Mouse (Mus musculus): ENCODE results near the gene Zfp809. TPM values are rescaled to one million over a fixed set of nuclear protein-coding genes. Genes with fewer than 3 reads are reported as not detected.

Zfp809 gene
- polyA plus RNA-seq, 1 experiment from 2014 or later: 10.5 TPM

- DNase-seq (ENCODE audit: low spot score): no peak
- peak overlapping the region; percentile 67 for H3K4me2 ChIP-seq (replicated peaks)
- H3K4me3 ChIP-seq (replicated peaks; ENCODE audit: low read length): peak overlapping the region; percentile 58
- H3K9ac ChIP-seq: peak overlapping the region; percentile 77
- H3K27ac ChIP-seq: no peak overlapping the region
- H3K9me3 ChIP-seq (ENCODE audit: control insufficient read depth, low read length): peaks cover 10% of the 10 kb centered on the region
- no peaks in the 10 kb centered on the region for H3K4me1 ChIP-seq (replicated peaks; ENCODE audit: control insufficient read depth, insufficient read depth, low read length)
- H3K36me3 ChIP-seq (replicated peaks; ENCODE audit: control insufficient read depth, insufficient read depth): peaks cover 13% of the 10 kb centered on the region
- ATAC-seq (ENCODE audit: low FRiP score): no peak
- 91% methylated on average over 8 of the region's 8 CpGs for WGBS
- no peaks in the 10 kb centered on the region for H3K27me3 ChIP-seq (ENCODE audit: control insufficient read depth, insufficient read depth, low read length)
Observed at GRCm38 (mm10) chr9:22258784-22259183, 33.3 kb downstream of the Zfp809 start.

- peak within 1 kb of the TSS; percentile 58 for H3K4me3 ChIP-seq (replicated peaks; ENCODE audit: low read length)
- no peaks in the 10 kb centered on the region for H3K4me1 ChIP-seq (replicated peaks; ENCODE audit: control insufficient read depth, insufficient read depth, low read length)
- WGBS: 2% methylated on average over 35 of the region's 35 CpGs
- peak within 1 kb of the TSS; percentile 77 for H3K9ac ChIP-seq
- peak; percentile 72 for DNase-seq (ENCODE audit: low spot score)
- H3K27ac ChIP-seq: no peak within 1 kb of the TSS
- no peaks in the 10 kb centered on the region for H3K27me3 ChIP-seq (ENCODE audit: control insufficient read depth, insufficient read depth, low read length)
- H3K36me3 ChIP-seq (replicated peaks; ENCODE audit: control insufficient read depth, insufficient read depth): peaks cover 6% of the 10 kb centered on the region; the same call in 1 of the 2 replicates
- H3K4me2 ChIP-seq (replicated peaks): peak within 1 kb of the TSS; percentile 67
- H3K9me3 ChIP-seq (ENCODE audit: control insufficient read depth, low read length): peaks cover 10% of the 10 kb centered on the region
- peak; percentile 95 for ATAC-seq (ENCODE audit: low FRiP score)
Observed at GRCm38 (mm10) chr9:22259184-22260091, 33.9 kb downstream of the Zfp809 start, which contains the start of gene Zfp599. TSS of gene Zfp599 (minus strand) at chr9:22259895.

GRCm38 (mm10) chr9:22260092-22260422 lies 34.5 kb downstream of the Zfp809 start:
- no peak for ATAC-seq (ENCODE audit: low FRiP score)
- Histone ChIP-seq H3K9me3 (ENCODE audit: control insufficient read depth, low read length) (peaks cover 6% of the 10 kb centered on the region), H3K9ac (peak overlapping the region; percentile 77)

GRCm38 (mm10) chr9:22261594-22261993 lies 36.1 kb downstream of the Zfp809 start:
- ATAC-seq (ENCODE audit: low FRiP score): no peak
- DNase-seq (ENCODE audit: low spot score): no peak
- H3K4me2 ChIP-seq (replicated peaks): no peak overlapping the region
- no peaks in the 10 kb centered on the region for H3K27me3 ChIP-seq (ENCODE audit: control insufficient read depth, insufficient read depth, low read length)
- no peak overlapping the region for H3K27ac ChIP-seq
- H3K4me1 ChIP-seq (replicated peaks; ENCODE audit: control insufficient read depth, insufficient read depth, low read length): no peaks in the 10 kb centered on the region
- WGBS: 98% methylated on average over 1 of the region's 1 CpGs
- no peak overlapping the region for H3K4me3 ChIP-seq (replicated peaks; ENCODE audit: low read length)
- H3K36me3 ChIP-seq (replicated peaks; ENCODE audit: control insufficient read depth, insufficient read depth): no peaks in the 10 kb centered on the region
- no peak overlapping the region for H3K9ac ChIP-seq
- 0 out of 2 replicates have a peak, but pooled peaks cover 4% of the 10 kb centered on the region for H3K9me3 ChIP-seq (ENCODE audit: control insufficient read depth, low read length)

More at GRCm38 (mm10) chr9:22260092-22260422, 34.5 kb downstream of the Zfp809 start:
- no peaks in the 10 kb centered on the region for H3K4me1 ChIP-seq (replicated peaks; ENCODE audit: control insufficient read depth, insufficient read depth, low read length)
- peak overlapping the region; percentile 67 for H3K4me2 ChIP-seq (replicated peaks)
- DNase-seq (ENCODE audit: low spot score): no peak
- 39% methylated on average over 3 of the region's 3 CpGs for WGBS
- peak overlapping the region; percentile 58 for H3K4me3 ChIP-seq (replicated peaks; ENCODE audit: low read length)
- H3K27ac ChIP-seq: no peak overlapping the region
- peaks cover 5% of the 10 kb centered on the region; the same call in 1 of the 2 replicates for H3K36me3 ChIP-seq (replicated peaks; ENCODE audit: control insufficient read depth, insufficient read depth)
- no peaks in the 10 kb centered on the region for H3K27me3 ChIP-seq (ENCODE audit: control insufficient read depth, insufficient read depth, low read length)

GRCm38 (mm10) chr9:22262611-22263010 lies 37.1 kb downstream of the Zfp809 start:
- Histone ChIP-seq H3K36me3 (replicated peaks; ENCODE audit: control insufficient read depth, insufficient read depth) (no peaks in the 10 kb centered on the region), H3K27me3 (ENCODE audit: control insufficient read depth, insufficient read depth, low read length) (no peaks in the 10 kb centered on the region), H3K4me3 (replicated peaks; ENCODE audit: low read length) (no peak overlapping the region), H3K4me1 (replicated peaks; ENCODE audit: control insufficient read depth, insufficient read depth, low read length) (no peaks in the 10 kb centered on the region), H3K9ac (no peak overlapping the region), H3K4me2 (replicated peaks) (no peak overlapping the region), H3K27ac (no peak overlapping the region), H3K9me3 (ENCODE audit: control insufficient read depth, low read length) (0 out of 2 replicates have a peak, but pooled peaks cover 4% of the 10 kb centered on the region)
- no peak for ATAC-seq (ENCODE audit: low FRiP score)
- DNase-seq (ENCODE audit: low spot score): no peak
- WGBS: 90% methylated on average over 10 of the region's 10 CpGs

- DNase-seq (ENCODE audit: low spot score) (no peak), ATAC-seq (ENCODE audit: low FRiP score) (no peak)
- Histone ChIP-seq H3K4me2 (replicated peaks) (no peak overlapping the region), H3K4me1 (replicated peaks; ENCODE audit: control insufficient read depth, insufficient read depth, low read length) (no peaks in the 10 kb centered on the region), H3K9me3 (ENCODE audit: control insufficient read depth, low read length) (peaks cover 27% of the 10 kb centered on the region), H3K27ac (no peak overlapping the region), H3K9ac (no peak overlapping the region), H3K4me3 (replicated peaks; ENCODE audit: low read length) (no peak overlapping the region), H3K36me3 (replicated peaks; ENCODE audit: control insufficient read depth, insufficient read depth) (peaks cover 7% of the 10 kb centered on the region), H3K27me3 (ENCODE audit: control insufficient read depth, insufficient read depth, low read length) (no peaks in the 10 kb centered on the region)
- WGBS: 95% methylated on average over 1 of the region's 1 CpGs
Observed at GRCm38 (mm10) chr9:22268886-22269285, 43.4 kb downstream of the Zfp809 start.

GRCm38 (mm10) chr9:22278733-22279132 lies 53.2 kb downstream of the Zfp809 start:
- Histone ChIP-seq H3K9me3 (ENCODE audit: control insufficient read depth, low read length) (peaks cover 90% of the 10 kb centered on the region), H3K4me1 (replicated peaks; ENCODE audit: control insufficient read depth, insufficient read depth, low read length) (no peaks in the 10 kb centered on the region), H3K27ac (no peak overlapping the region), H3K9ac (no peak overlapping the region), H3K4me2 (replicated peaks) (no peak overlapping the region), H3K4me3 (replicated peaks; ENCODE audit: low read length) (no peak overlapping the region), H3K27me3 (ENCODE audit: control insufficient read depth, insufficient read depth, low read length) (no peaks in the 10 kb centered on the region), H3K36me3 (replicated peaks; ENCODE audit: control insufficient read depth, insufficient read depth) (peaks cover 91% of the 10 kb centered on the region)
- 100% methylated on average over 4 of the region's 4 CpGs for WGBS
- DNase-seq (ENCODE audit: low spot score) (no peak), ATAC-seq (ENCODE audit: low FRiP score) (no peak)

Other genes with a start within 250 kb of the Zfp809 start
- gene Rgl3, start 236.3 kb upstream of the Zfp809 start, polyA plus RNA-seq (2014; fragmentation: Nextera tagmentation; extraction: Ambion mirVana): 1.3 and 1.9 TPM in 2 replicates
- 4.1 and 6.2 TPM in 2 replicates for gene Ccdc151, start 223.1 kb upstream of the Zfp809 start, polyA plus RNA-seq (2014; fragmentation: Nextera tagmentation; extraction: Ambion mirVana)
- 70.1 and 73.6 TPM in 2 replicates for gene Prkcsh, start 222.9 kb upstream of the Zfp809 start, polyA plus RNA-seq (2014; fragmentation: Nextera tagmentation; extraction: Ambion mirVana)
- gene Elavl3, start 173.7 kb upstream of the Zfp809 start, polyA plus RNA-seq (2014; fragmentation: Nextera tagmentation; extraction: Ambion mirVana): 129 and 130 TPM in 2 replicates
- not detected in 2 replicates for gene Gm49318, start 154.5 kb upstream of the Zfp809 start, polyA plus RNA-seq (2014; fragmentation: Nextera tagmentation; extraction: Ambion mirVana)
- gene Zfp653, start 154.3 kb upstream of the Zfp809 start, polyA plus RNA-seq (2014; fragmentation: Nextera tagmentation; extraction: Ambion mirVana): 12.4 and 13.3 TPM in 2 replicates
- 49.3 and 54.4 TPM in 2 replicates for gene Ecsit, start 140.3 kb upstream of the Zfp809 start, polyA plus RNA-seq (2014; fragmentation: Nextera tagmentation; extraction: Ambion mirVana)
- 1.0 and 1.1 TPM in 2 replicates for gene Cnn1, start 126.5 kb upstream of the Zfp809 start, polyA plus RNA-seq (2014; fragmentation: Nextera tagmentation; extraction: Ambion mirVana)
- 192 and 193 TPM in 2 replicates for gene Elof1, start 108.5 kb upstream of the Zfp809 start, polyA plus RNA-seq (2014; fragmentation: Nextera tagmentation; extraction: Ambion mirVana)
- gene Acp5, start 90.0 kb upstream of the Zfp809 start, polyA plus RNA-seq (2014; fragmentation: Nextera tagmentation; extraction: Ambion mirVana): 0.47 and 0.60 TPM in 2 replicates
- 78.5 and 101 TPM in 2 replicates for gene Pigyl, start 68.9 kb upstream of the Zfp809 start, polyA plus RNA-seq (2014; fragmentation: Nextera tagmentation; extraction: Ambion mirVana)
- gene Zfp872, start 37.6 kb upstream of the Zfp809 start, polyA plus RNA-seq (2014; fragmentation: Nextera tagmentation; extraction: Ambion mirVana): 0.43 and 0.69 TPM in 2 replicates
- 8.5 and 8.6 TPM in 2 replicates for gene Zfp599, start 34.2 kb downstream of the Zfp809 start, polyA plus RNA-seq (2014; fragmentation: Nextera tagmentation; extraction: Ambion mirVana)
- 28.0 and 32.8 TPM in 2 replicates for gene Zfp810, start 81.9 kb downstream of the Zfp809 start, polyA plus RNA-seq (2014; fragmentation: Nextera tagmentation; extraction: Ambion mirVana)
- gene Anln, start 163.5 kb downstream of the Zfp809 start, polyA plus RNA-seq (2014; fragmentation: Nextera tagmentation; extraction: Ambion mirVana): 6.4 and 6.6 TPM in 2 replicates
- 11.8 and 14.9 TPM in 2 replicates for gene 9530077C05Rik, start 185.8 kb downstream of the Zfp809 start, polyA plus RNA-seq (2014; fragmentation: Nextera tagmentation; extraction: Ambion mirVana)
- not detected in 2 replicates for gene Gm17545, start 228.6 kb downstream of the Zfp809 start, polyA plus RNA-seq (2014; fragmentation: Nextera tagmentation; extraction: Ambion mirVana)
- 63.3 and 69.4 TPM in 2 replicates for gene Rp9, start 244.0 kb downstream of the Zfp809 start, polyA plus RNA-seq (2014; fragmentation: Nextera tagmentation; extraction: Ambion mirVana)